Mouse (Mus musculus) G1E (cell line): ENCODE data around the gene Sipa1l3.

Source experiments
- CTCF ChIP-seq: IDR thresholded peaks from 2 replicates; pipeline ENCODE4 v1.5.1; 2012; ENCODE audit warnings: low read depth, low read length, inconsistent platforms, mixed read lengths
- GATA2 ChIP-seq: IDR thresholded peaks from 2 replicates; pipeline ENCODE4 v1.6.1; 2012; ENCODE audit warnings: low read depth, low read length, inconsistent platforms, borderline replicate concordance

DNA sequence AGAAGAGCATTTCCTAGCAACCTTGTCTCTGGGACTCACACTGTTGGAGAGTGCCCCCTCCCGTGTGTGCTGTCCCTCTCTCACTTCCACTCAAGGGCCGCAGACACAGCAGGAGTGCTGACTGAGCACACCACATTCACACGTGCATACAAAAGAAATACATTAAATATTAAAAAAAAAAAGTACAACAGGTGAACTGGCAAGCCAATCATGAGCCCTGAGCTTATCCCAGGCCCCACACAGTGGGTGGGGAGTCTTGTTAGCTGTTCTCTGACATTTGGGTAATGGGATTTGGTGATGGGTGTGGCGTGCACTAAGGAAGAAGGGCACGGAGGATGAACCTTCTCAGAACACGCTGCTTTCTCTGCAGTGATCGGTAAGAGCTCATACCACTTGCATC, 215.8 kb downstream of the Sipa1l3 start:
- no peak for TF ChIP-seq GATA2
- TF ChIP-seq CTCF, result no peak
